Mouse (Mus musculus): ENCODE data around the gene Pnma1.
A peak's percentile ranks its signal among the peaks of the same experiment; 100 is the strongest.

DNA sequence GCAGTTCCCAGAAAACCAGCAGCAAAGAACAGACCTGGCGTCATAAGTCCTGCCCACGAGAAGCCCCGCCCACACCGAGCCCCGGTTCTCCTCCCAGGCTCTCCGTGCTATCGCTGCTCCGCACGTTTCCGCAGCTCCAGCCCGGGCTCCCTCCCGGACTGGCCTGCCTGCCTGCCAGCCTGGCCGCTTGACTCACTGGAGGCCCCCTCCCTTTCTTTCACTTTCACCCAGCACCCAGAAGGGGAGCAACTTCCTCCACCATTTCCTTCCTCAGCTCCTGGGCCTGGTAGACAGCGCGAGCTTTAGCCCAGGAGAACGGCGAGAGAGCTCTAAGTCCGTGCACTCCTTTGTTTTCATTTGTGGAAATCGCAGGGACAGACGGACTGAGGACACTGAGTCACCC lies 27.4 kb upstream of the Pnma1 start:
- peak; percentile 35; the same call in 1 of the 2 replicates for TF ChIP-seq POLR2A (IDR thresholded peaks at IDR 0.05; ENCODE audit: borderline replicate concordance, extremely low read depth, insufficient read depth, insufficient read length, poor library complexity, severe bottlenecking)
- no peak for TF ChIP-seq CTCF (IDR thresholded peaks at IDR 0.05; ENCODE audit: borderline replicate concordance, extremely low read depth, insufficient read depth, insufficient read length)
